Mouse (Mus musculus): ENCODE results near the gene Snx20.

Snx20 gene

GRCm38 (mm10) chr8:88642734-88643564 lies 7.0 kb upstream of the Snx20 start:
- peak; percentile 85 for DNase-seq

GRCm38 (mm10) chr8:88638908-88639307 lies 3.0 kb upstream of the Snx20 start:
- DNase-seq = no peak

- no peak for DNase-seq
Observed at GRCm38 (mm10) chr8:88637092-88638000, 1.4 kb upstream of the Snx20 start.

- peak; percentile 62 for DNase-seq
Observed at GRCm38 (mm10) chr8:88633343-88633765, 2.6 kb downstream of the Snx20 start.

GRCm38 (mm10) chr8:88631081-88631480 lies 4.8 kb downstream of the Snx20 start:
- peak; percentile 79 for DNase-seq

- DNase-seq = peak; percentile 51
Observed at GRCm38 (mm10) chr8:88630225-88630624, 5.7 kb downstream of the Snx20 start.

- DNase-seq = no peak
Observed at GRCm38 (mm10) chr8:88628001-88628774, 7.7 kb downstream of the Snx20 start.

GRCm38 (mm10) chr8:88627265-88627991 lies 8.5 kb downstream of the Snx20 start:
- DNase-seq = peak; percentile 69

GRCm38 (mm10) chr8:88626940-88627264 lies 9.0 kb downstream of the Snx20 start:
- DNase-seq = no peak

GRCm38 (mm10) chr8:88626433-88626832 lies 9.5 kb downstream of the Snx20 start:
- DNase-seq = no peak

GRCm38 (mm10) chr8:88624276-88624675 lies 11.7 kb downstream of the Snx20 start:
- no peak for DNase-seq

GRCm38 (mm10) chr8:88623351-88623750 lies 12.6 kb downstream of the Snx20 start:
- no peak for DNase-seq

GRCm38 (mm10) chr8:88621408-88621807 lies 14.5 kb downstream of the Snx20 start:
- peak; percentile 78 for DNase-seq

GRCm38 (mm10) chr8:88620931-88621330 lies 15.0 kb downstream of the Snx20 start:
- no peak for DNase-seq

- DNase-seq = no peak
Observed at GRCm38 (mm10) chr8:88619513-88619912, 16.4 kb downstream of the Snx20 start.

GRCm38 (mm10) chr8:88618612-88619011 lies 17.3 kb downstream of the Snx20 start:
- no peak for DNase-seq

- no peak for DNase-seq
Observed at GRCm38 (mm10) chr8:88614981-88615380, 20.9 kb downstream of the Snx20 start.

GRCm38 (mm10) chr8:88610271-88610670 lies 25.7 kb downstream of the Snx20 start:
- DNase-seq = no peak

GRCm38 (mm10) chr8:88609036-88609435 lies 26.9 kb downstream of the Snx20 start:
- no peak for DNase-seq

GRCm38 (mm10) chr8:88605361-88606040 lies 30.4 kb downstream of the Snx20 start:
- no peak for DNase-seq
